Comparison of ENCODE assay signal across 9 mouse cellular contexts in genomic region chr12:52700697-52701191, GRCm38 (mm10). TPM values are rescaled to one million over a fixed set of nuclear protein-coding genes. Genes with fewer than 3 reads are reported as not detected.
A peak's percentile ranks its signal among the peaks of the same experiment; 100 is the strongest.
DNase-seq lines count a peak whose midpoint lies in the region; ATAC-seq lines count a peak whose summit lies in the region.
"Had no signal": no experiment of that assay in that cellular context is flagged by ENCODE, and none has a peak within 500 bp of the region (broad histone marks: within the 10 kb centered on the region; RNA-seq: fewer than 3 reads in every experiment).

No protein-coding gene starts in this region.

- 51% methylated on average over 15 of the region's 15 CpGs for WGBS in heart, embryonic 14.5 days
- WGBS in embryonic facial prominence, embryonic 12.5 days, result 25% methylated on average over 15 of the region's 15 CpGs
- WGBS in limb, embryonic 11.5 days, result 16% methylated on average over 15 of the region's 15 CpGs

- H3K9ac ChIP-seq in heart, embryonic 14.5 days (ENCODE audit: low read length), result no peak overlapping the region; the same call in 1 of the 2 replicates
- H3K9ac ChIP-seq in embryonic facial prominence, embryonic 12.5 days, result peak overlapping the region; percentile 46; the same call in 1 of the 2 replicates
- peak overlapping the region; percentile 40; the same call in 1 of the 2 replicates for H3K9ac ChIP-seq in limb, embryonic 11.5 days (ENCODE audit: low read length)

- DNase-seq in heart, postnatal 36 days, result no peak
- peak; percentile 58 for DNase-seq in Muller cell, postnatal 12 days (ENCODE audit: inconsistent ontology term)
- peak; percentile 55 for DNase-seq in limb, embryonic 11.5 days (ENCODE audit: low spot score)
- peak; percentile 64 for DNase-seq in retina, postnatal 1 day
- DNase-seq in left cerebral cortex, postnatal 14 days (ENCODE audit: low spot score in 2 of 2), result no peak
- no peak for DNase-seq in kidney, adult 9 months

- no peaks in the 10 kb centered on the region for H3K36me3 ChIP-seq in heart, embryonic 14.5 days (ENCODE audit: control insufficient read depth, insufficient read depth, low read length)
- no peaks in the 10 kb centered on the region for H3K36me3 ChIP-seq in embryonic facial prominence, embryonic 12.5 days
- H3K36me3 ChIP-seq in limb, embryonic 11.5 days (ENCODE audit: control insufficient read depth, insufficient read depth, low read length), result no peaks in the 10 kb centered on the region
- H3K36me3 ChIP-seq: G1E had no signal

- peak overlapping the region; percentile 3 to 14; a peak in 1 of 4 replicates for H3K4me3 ChIP-seq in heart, embryonic 14.5 days (ENCODE audit: control insufficient read depth in 1 of 2, insufficient read depth in 1 of 2, low read depth in 1 of 2, low read length in 2 of 2)
- peak overlapping the region; percentile 23 for H3K4me3 ChIP-seq in embryonic facial prominence, embryonic 12.5 days
- H3K4me3 ChIP-seq in limb, embryonic 11.5 days (ENCODE audit: low read depth, low read length), result no peak overlapping the region

- peak overlapping the region; percentile 60 for H3K4me2 ChIP-seq in heart, embryonic 14.5 days (ENCODE audit: low read length)
- peak overlapping the region; percentile 48 for H3K4me2 ChIP-seq in embryonic facial prominence, embryonic 12.5 days (replicated peaks)
- H3K4me2 ChIP-seq in limb, embryonic 11.5 days (ENCODE audit: low read depth, severe bottlenecking), result peak overlapping the region; percentile 37; the same call in 1 of the 2 replicates

- H3K9me3 ChIP-seq in heart, embryonic 14.5 days (ENCODE audit: control insufficient read depth, low read length), result no peaks in the 10 kb centered on the region
- no peaks in the 10 kb centered on the region for H3K9me3 ChIP-seq in embryonic facial prominence, embryonic 12.5 days
- H3K9me3 ChIP-seq in limb, embryonic 11.5 days (ENCODE audit: control insufficient read depth, low read length), result no peaks in the 10 kb centered on the region

- intact Hi-C loops in heart, postnatal 36 days (cut with DNase I), result no loop called here
- intact Hi-C loops in left cerebral cortex, postnatal 14 days (cut with DNase I), result loop anchor here (5.0 kb wide), 1 partner anchor 72 kb away; no protein-coding TSS in a partner anchor

- peaks cover 0 to 3% of the 10 kb centered on the region in 2 experiments; a peak in 1 of 4 replicates for H3K4me1 ChIP-seq in heart, embryonic 14.5 days (ENCODE audit: control insufficient read depth in 2 of 2, insufficient read depth in 2 of 2, low read length in 2 of 2)
- peaks cover 34% of the 10 kb centered on the region for H3K4me1 ChIP-seq in embryonic facial prominence, embryonic 12.5 days
- H3K4me1 ChIP-seq in limb, embryonic 11.5 days (ENCODE audit: control insufficient read depth, insufficient read depth, low read length), result peaks cover 13% of the 10 kb centered on the region

- no peak overlapping the region for H3K27ac ChIP-seq in heart, embryonic 14.5 days (replicated peaks in 1 of 2; ENCODE audit: control insufficient read depth in 1 of 2, insufficient read depth in 1 of 2, low read depth in 2 of 2, low read length in 2 of 2)
- H3K27ac ChIP-seq in embryonic facial prominence, embryonic 12.5 days, result peak overlapping the region; percentile 72
- peak overlapping the region; percentile 55 for H3K27ac ChIP-seq in limb, embryonic 11.5 days (replicated peaks; ENCODE audit: low read depth, low read length)

- ATAC-seq in heart, embryonic 14.5 days (ENCODE audit: insufficient number of reproducible peaks, insufficient read depth, low FRiP score, low read depth), result no peak
- ATAC-seq in embryonic facial prominence, embryonic 12.5 days (ENCODE audit: insufficient number of reproducible peaks, insufficient read depth, low FRiP score, low TSS enrichment), result no peak
- ATAC-seq in limb, embryonic 11.5 days (ENCODE audit: insufficient number of reproducible peaks, low FRiP score, low TSS enrichment, low read depth), result no peak

- no peaks in the 10 kb centered on the region for H3K27me3 ChIP-seq in heart, embryonic 14.5 days (ENCODE audit: control insufficient read depth, insufficient read depth, low read length)
- no peaks in the 10 kb centered on the region for H3K27me3 ChIP-seq in embryonic facial prominence, embryonic 12.5 days
- no peaks in the 10 kb centered on the region for H3K27me3 ChIP-seq in limb, embryonic 11.5 days (ENCODE audit: control insufficient read depth, insufficient read depth, low read length)

RNA-seq across cellular contexts. Expression of gene Akap6, which starts 1.6 kb away (rescaled TPM):
- 14.4 and 15.3 TPM in 2 replicates for polyA plus RNA-seq in heart, embryonic 14.5 days (2014; fragmentation: Nextera tagmentation; extraction: Ambion mirVana)
- 10 to 100 TPM; 97.4 to 99.6 TPM for total RNA-seq in heart, postnatal 36 days (2021)
- 3.5 and 4.7 TPM in 2 replicates for polyA plus RNA-seq in embryonic facial prominence, embryonic 12.5 days (2016; fragmentation: Nextera tagmentation; extraction: Ambion mirVana)
- polyA plus RNA-seq in limb, embryonic 11.5 days (2014; fragmentation: Nextera tagmentation; extraction: Ambion mirVana), result 0.29 and 0.68 TPM in 2 replicates
- total RNA-seq in left cerebral cortex, postnatal 14 days (2021), result 100 to 1,000 TPM; 183 to 196 TPM
- polyA plus RNA-seq: G1E had no signal

Comparison
In these comparisons a context has a peak if more than half of its experiments do, and no peak if none do; other contexts are left out.
1. H3K27ac ChIP-seq: peak in embryonic facial prominence, embryonic 12.5 days (single experiment) and limb, embryonic 11.5 days (single experiment); none in heart, embryonic 14.5 days (0 of 2).
2. DNase-seq: peak in Muller cell, postnatal 12 days (single experiment), limb, embryonic 11.5 days (single experiment) and retina, postnatal 1 day (single experiment); none in heart, postnatal 36 days (0 of 2), left cerebral cortex, postnatal 14 days (0 of 2) and kidney, adult 9 months (single experiment).
3. Peak in every context shown above with its lines, with median percentiles within 50 percentile points of each other: H3K4me2 ChIP-seq.